Mouse (Mus musculus) gastrocnemius, postnatal 4 days (tissue): ENCODE data around the gene Sox1. TPM values are rescaled to one million over a fixed set of nuclear protein-coding genes. Genes with fewer than 3 reads are reported as not detected.

Experiments used
- microRNA-seq: library from miRNA; unstranded; fragments of <30 nt; microRNA quantifications from one replicate; pipeline ENCODE4 v1.2.0, GENCODE M21; 2021
- total RNA-seq, 2 experiments: library from RNA; stranded (reverse); gene quantifications; 2 replicates each; pipeline ENCODE4 v1.2.3; 2021

The Sox1 gene
- total RNA-seq, 2 experiments from 2014 or later = not detected

Small RNA genes within 50 kb of the gene (microRNA-seq; reads per million reads assigned to microRNA genes)
- gene Gm25239 = not detected

Other genes starting within 250 kb of the Sox1 start
- gene A230072I06Rik, start 116.5 kb upstream of the Sox1 start, total RNA-seq = not detected
- not detected for gene Spaca7, start 177.7 kb downstream of the Sox1 start, total RNA-seq